Mouse (Mus musculus): Measurements from ENCODE around the gene Dhx15.

DNA sequence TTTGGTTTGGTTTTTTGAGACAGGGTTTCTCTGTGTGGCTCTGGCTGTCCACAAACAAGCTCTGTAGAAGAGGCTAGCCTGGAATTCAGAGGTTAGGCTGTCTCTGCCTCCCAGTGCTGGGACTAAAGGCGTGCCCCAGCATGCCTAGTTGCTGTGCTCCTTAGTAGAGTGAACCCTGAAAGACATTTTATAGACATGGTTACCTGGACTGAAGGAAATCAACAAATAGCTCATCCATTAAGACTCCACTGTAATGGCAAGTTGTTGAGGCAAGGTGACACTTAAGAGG, 810 bp upstream of the Dhx15 start:
- TF ChIP-seq CTCF (IDR thresholded peaks at IDR 0.05; ENCODE audit: extremely low read depth, insufficient read depth, insufficient read length, insufficient replicate concordance) (no peak), POLR2A (IDR thresholded peaks at IDR 0.05; ENCODE audit: low read depth, low read length) (no peak)
